Mouse (Mus musculus): ENCODE measurements around the gene Rnase1. TPM values are rescaled to one million over a fixed set of nuclear protein-coding genes. Genes with fewer than 3 reads are reported as not detected.
"Not testable (repeated sequence)": the region's sequence is repeated elsewhere in the genome, so short reads cannot be mapped to it uniquely, and the experiment has no call there.

Gene Rnase1
- not detected in 2 replicates for polyA plus RNA-seq (2014; fragmentation: Nextera tagmentation; extraction: Ambion mirVana)

GRCm38 (mm10) chr14:51146685-51147084 lies at the start of gene Rnase1:
Rnase1 (minus strand) TSS chr14:51146785.
- Histone ChIP-seq H3K4me1 (ENCODE audit: control insufficient read depth, insufficient read depth, low read length) (peaks cover 2% of the 10 kb centered on the region; the same call in 1 of the 2 replicates), H3K36me3 (ENCODE audit: control insufficient read depth, insufficient read depth, low read length) (no peaks in the 10 kb centered on the region), H3K9ac (ENCODE audit: low read length) (no peak within 1 kb of the TSS), H3K4me3 (ENCODE audit: low read depth, low read length) (no peak within 1 kb of the TSS), H3K4me2 (no peak within 1 kb of the TSS), H3K9me3 (ENCODE audit: control insufficient read depth, low read length) (no peaks in the 10 kb centered on the region), H3K27me3 (ENCODE audit: control insufficient read depth, insufficient read depth, low read length) (no peaks in the 10 kb centered on the region), H3K27ac (ENCODE audit: low read depth, low read length) (no peak within 1 kb of the TSS)
- DNase-seq (ENCODE audit: low spot score, missing footprints), result no peak
- WGBS, result 43% methylated on average over 2 of the region's 2 CpGs
- ATAC-seq (ENCODE audit: low FRiP score), result no peak

- no peak overlapping the region for H3K4me3 ChIP-seq (ENCODE audit: low read depth, low read length)
- DNase-seq (ENCODE audit: low spot score, missing footprints) (no peak), ATAC-seq (ENCODE audit: low FRiP score) (no peak)
- no peaks in the 10 kb centered on the region for H3K9me3 ChIP-seq (ENCODE audit: control insufficient read depth, low read length)
- H3K36me3 ChIP-seq (ENCODE audit: control insufficient read depth, insufficient read depth, low read length), result no peaks in the 10 kb centered on the region
- WGBS, result 92% methylated on average over 4 of the region's 4 CpGs
- no peak overlapping the region for H3K9ac ChIP-seq (ENCODE audit: low read length)
- H3K27me3 ChIP-seq (ENCODE audit: control insufficient read depth, insufficient read depth, low read length), result no peaks in the 10 kb centered on the region
- H3K27ac ChIP-seq (ENCODE audit: low read depth, low read length), result no peak overlapping the region
- no peak overlapping the region for H3K4me2 ChIP-seq
- H3K4me1 ChIP-seq (ENCODE audit: control insufficient read depth, insufficient read depth, low read length), result no peaks in the 10 kb centered on the region
Observed at GRCm38 (mm10) chr14:51195681-51196080, 49.1 kb upstream of the Rnase1 start.

- H3K4me2 ChIP-seq, result not testable (repeated sequence)
- 88% methylated on average over 2 of the region's 2 CpGs for WGBS
Observed at GRCm38 (mm10) chr14:51181051-51181450, 34.5 kb upstream of the Rnase1 start.

GRCm38 (mm10) chr14:51173843-51174242 lies 27.3 kb upstream of the Rnase1 start:
- H3K4me3 ChIP-seq (ENCODE audit: low read depth, low read length), result no peak overlapping the region
- DNase-seq (ENCODE audit: low spot score, missing footprints) (no peak), ATAC-seq (ENCODE audit: low FRiP score) (no peak)
- no peaks in the 10 kb centered on the region for H3K36me3 ChIP-seq (ENCODE audit: control insufficient read depth, insufficient read depth, low read length)
- no peak overlapping the region for H3K9ac ChIP-seq (ENCODE audit: low read length)
- no peak overlapping the region for H3K4me2 ChIP-seq
- H3K9me3 ChIP-seq (ENCODE audit: control insufficient read depth, low read length), result no peaks in the 10 kb centered on the region
- no peaks in the 10 kb centered on the region for H3K4me1 ChIP-seq (ENCODE audit: control insufficient read depth, insufficient read depth, low read length)
- 79% methylated on average over 4 of the region's 4 CpGs for WGBS
- no peak overlapping the region for H3K27ac ChIP-seq (ENCODE audit: low read depth, low read length)
- no peaks in the 10 kb centered on the region for H3K27me3 ChIP-seq (ENCODE audit: control insufficient read depth, insufficient read depth, low read length)

More at GRCm38 (mm10) chr14:51181051-51181450, 34.5 kb upstream of the Rnase1 start:
- DNase-seq (ENCODE audit: low spot score, missing footprints); H3K9ac ChIP-seq (ENCODE audit: low read length); H3K36me3 ChIP-seq (ENCODE audit: control insufficient read depth, insufficient read depth, low read length); H3K27me3 ChIP-seq (ENCODE audit: control insufficient read depth, insufficient read depth, low read length); ATAC-seq (ENCODE audit: low FRiP score); H3K4me1 ChIP-seq (ENCODE audit: control insufficient read depth, insufficient read depth, low read length); H3K9me3 ChIP-seq (ENCODE audit: control insufficient read depth, low read length); H3K27ac ChIP-seq (ENCODE audit: low read depth, low read length); H3K4me3 ChIP-seq (ENCODE audit: low read depth, low read length): not testable (repeated sequence)

- not testable (repeated sequence) for H3K9me3 ChIP-seq (ENCODE audit: control insufficient read depth, low read length); H3K27ac ChIP-seq (ENCODE audit: low read depth, low read length); ATAC-seq (ENCODE audit: low FRiP score); H3K36me3 ChIP-seq (ENCODE audit: control insufficient read depth, insufficient read depth, low read length); H3K4me3 ChIP-seq (ENCODE audit: low read depth, low read length); H3K4me2 ChIP-seq; DNase-seq (ENCODE audit: low spot score, missing footprints); H3K9ac ChIP-seq (ENCODE audit: low read length); H3K27me3 ChIP-seq (ENCODE audit: control insufficient read depth, insufficient read depth, low read length); H3K4me1 ChIP-seq (ENCODE audit: control insufficient read depth, insufficient read depth, low read length)
- 50% methylated on average over 4 of the region's 4 CpGs for WGBS
Observed at GRCm38 (mm10) chr14:51172947-51173346, 26.4 kb upstream of the Rnase1 start.

GRCm38 (mm10) chr14:51172095-51172865 lies 25.7 kb upstream of the Rnase1 start:
- H3K4me2 ChIP-seq; H3K36me3 ChIP-seq (ENCODE audit: control insufficient read depth, insufficient read depth, low read length); H3K9me3 ChIP-seq (ENCODE audit: control insufficient read depth, low read length); H3K4me3 ChIP-seq (ENCODE audit: low read depth, low read length); H3K27ac ChIP-seq (ENCODE audit: low read depth, low read length); H3K27me3 ChIP-seq (ENCODE audit: control insufficient read depth, insufficient read depth, low read length); H3K4me1 ChIP-seq (ENCODE audit: control insufficient read depth, insufficient read depth, low read length); H3K9ac ChIP-seq (ENCODE audit: low read length): not testable (repeated sequence)
- DNase-seq (ENCODE audit: low spot score, missing footprints), result peak; percentile 93
- ATAC-seq (ENCODE audit: low FRiP score), result 0 out of 2 replicates have a peak, but pooled peaks have one; percentile 48
- 36% methylated on average over 9 of the region's 9 CpGs for WGBS

- no peak for DNase-seq (ENCODE audit: low spot score, missing footprints)
- ATAC-seq (ENCODE audit: low FRiP score), result no peak
- Histone ChIP-seq H3K9me3 (ENCODE audit: control insufficient read depth, low read length) (no peaks in the 10 kb centered on the region), H3K36me3 (ENCODE audit: control insufficient read depth, insufficient read depth, low read length) (no peaks in the 10 kb centered on the region), H3K27me3 (ENCODE audit: control insufficient read depth, insufficient read depth, low read length) (no peaks in the 10 kb centered on the region), H3K9ac (ENCODE audit: low read length) (no peak overlapping the region), H3K4me3 (ENCODE audit: low read depth, low read length) (no peak overlapping the region), H3K27ac (ENCODE audit: low read depth, low read length) (no peak overlapping the region), H3K4me1 (ENCODE audit: control insufficient read depth, insufficient read depth, low read length) (no peaks in the 10 kb centered on the region), H3K4me2 (no peak overlapping the region)
Observed at GRCm38 (mm10) chr14:51166068-51166467, 19.5 kb upstream of the Rnase1 start.

- H3K4me2 ChIP-seq, result no peak overlapping the region
- DNase-seq (ENCODE audit: low spot score, missing footprints), result no peak
- no peaks in the 10 kb centered on the region for H3K36me3 ChIP-seq (ENCODE audit: control insufficient read depth, insufficient read depth, low read length)
- 100% methylated on average over 1 of the region's 1 CpGs for WGBS
- H3K4me3 ChIP-seq (ENCODE audit: low read depth, low read length), result no peak overlapping the region
- H3K27ac ChIP-seq (ENCODE audit: low read depth, low read length), result no peak overlapping the region
- no peak for ATAC-seq (ENCODE audit: low FRiP score)
- H3K27me3 ChIP-seq (ENCODE audit: control insufficient read depth, insufficient read depth, low read length), result no peaks in the 10 kb centered on the region
- no peaks in the 10 kb centered on the region for H3K4me1 ChIP-seq (ENCODE audit: control insufficient read depth, insufficient read depth, low read length)
- no peaks in the 10 kb centered on the region for H3K9me3 ChIP-seq (ENCODE audit: control insufficient read depth, low read length)
- H3K9ac ChIP-seq (ENCODE audit: low read length), result no peak overlapping the region
Observed at GRCm38 (mm10) chr14:51165435-51165834, 18.9 kb upstream of the Rnase1 start.

- ATAC-seq (ENCODE audit: low FRiP score); H3K4me3 ChIP-seq (ENCODE audit: low read depth, low read length); H3K27ac ChIP-seq (ENCODE audit: low read depth, low read length); DNase-seq (ENCODE audit: low spot score, missing footprints); H3K9me3 ChIP-seq (ENCODE audit: control insufficient read depth, low read length); H3K27me3 ChIP-seq (ENCODE audit: control insufficient read depth, insufficient read depth, low read length); H3K4me2 ChIP-seq; H3K9ac ChIP-seq (ENCODE audit: low read length); H3K36me3 ChIP-seq (ENCODE audit: control insufficient read depth, insufficient read depth, low read length); H3K4me1 ChIP-seq (ENCODE audit: control insufficient read depth, insufficient read depth, low read length): not testable (repeated sequence)
- WGBS, result 89% methylated on average over 6 of the region's 6 CpGs
Observed at GRCm38 (mm10) chr14:51163323-51163722, 16.7 kb upstream of the Rnase1 start.
